Comparison of ENCODE assay signal across 8 mouse cellular contexts in the genomic region with DNA sequence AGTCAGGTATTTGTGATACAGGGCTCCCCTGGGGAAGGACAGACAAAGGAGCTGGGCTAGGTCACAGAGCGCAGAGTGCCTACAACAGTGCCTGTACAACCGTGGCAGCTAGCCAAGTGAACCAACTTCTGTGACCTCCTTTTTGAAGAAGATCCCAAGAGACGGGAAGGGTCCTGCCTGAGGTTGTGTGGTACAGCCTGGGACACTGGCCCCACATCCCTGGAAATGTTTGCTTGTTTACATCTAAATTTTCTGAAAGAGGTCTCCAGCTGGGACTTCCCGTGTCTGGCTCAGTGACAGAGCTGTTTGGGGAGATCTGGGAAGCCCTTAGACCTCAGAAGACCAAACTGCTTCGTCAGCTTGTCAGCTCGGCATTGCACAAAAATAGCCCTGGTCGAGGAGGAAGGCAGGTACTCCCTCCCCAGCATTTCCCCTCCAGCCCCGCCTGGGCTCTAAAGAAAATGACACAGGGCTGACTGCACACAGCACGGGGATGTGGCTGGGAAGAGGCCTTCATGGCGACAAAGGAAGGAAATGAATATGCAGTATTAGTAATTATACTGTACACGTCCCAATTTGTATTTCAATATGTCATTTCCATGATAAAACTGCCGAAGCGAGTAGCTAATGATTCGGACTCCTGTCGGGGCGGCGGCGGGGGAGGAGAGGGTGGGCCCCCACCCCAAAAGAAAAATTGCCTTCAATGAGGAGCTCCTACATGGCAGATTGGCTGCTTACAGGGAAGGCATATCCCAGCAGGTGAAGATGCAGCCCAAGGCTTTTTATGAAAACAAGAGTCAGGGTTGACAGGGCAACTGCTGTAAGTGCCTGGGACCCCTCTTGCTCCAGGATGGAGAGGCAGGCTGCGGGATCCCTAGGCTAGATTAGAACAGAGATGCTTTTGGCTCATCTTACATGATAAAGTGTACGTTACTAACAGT. TPM values are rescaled to one million over a fixed set of nuclear protein-coding genes. Genes with fewer than 3 reads are reported as not detected.
DNase-seq lines count a peak whose midpoint lies in the region; ATAC-seq and TF ChIP-seq lines count a peak whose summit lies in the region.

No protein-coding gene starts in this region.

- 12% methylated on average over 20 of the region's 20 CpGs for WGBS in bone marrow, adult 2 months
- 18% methylated on average over 20 of the region's 20 CpGs for WGBS in midbrain, embryonic 16.5 days

- no peak overlapping the region; the same call in 1 of the 2 replicates for H3K9ac ChIP-seq in midbrain, embryonic 16.5 days (ENCODE audit: low read depth, low read length)

- H3K27ac ChIP-seq in gastrocnemius, adult 2 months, result peak overlapping the region; percentile 48
- H3K27ac ChIP-seq in bone marrow, adult 2 months (ENCODE audit: control insufficient read depth, insufficient read depth, low read depth, low read length, poor library complexity), result peak overlapping the region; percentile 35; the same call in 1 of the 2 replicates
- H3K27ac ChIP-seq in midbrain, embryonic 16.5 days (ENCODE audit: low read length), result no peak overlapping the region

- ATAC-seq in midbrain, embryonic 16.5 days, result peak; percentile 58; the same call in 1 of the 2 replicates

- peak overlapping the region; percentile 15; the same call in 1 of the 2 replicates for H3K4me2 ChIP-seq in midbrain, embryonic 16.5 days (ENCODE audit: low read length)

- no peaks in the 10 kb centered on the region for H3K36me3 ChIP-seq in midbrain, embryonic 16.5 days (ENCODE audit: control insufficient read depth, insufficient read depth, low read length)

- H3K4me1 ChIP-seq in bone marrow, adult 2 months (ENCODE audit: control insufficient read depth, insufficient read depth, low read length), result no peaks in the 10 kb centered on the region
- H3K4me1 ChIP-seq in midbrain, embryonic 16.5 days (ENCODE audit: control insufficient read depth, insufficient read depth, low read length), result peaks cover 3% of the 10 kb centered on the region

- H3K27me3 ChIP-seq in midbrain, embryonic 16.5 days (ENCODE audit: control insufficient read depth, insufficient read depth, low read depth, low read length), result no peaks in the 10 kb centered on the region

- TF ChIP-seq POLR2A in bone marrow, adult 2 months (IDR thresholded peaks at IDR 0.05; ENCODE audit: borderline replicate concordance, control insufficient read depth, low read depth, low read length), result no peak

- DNase-seq in gastrocnemius, adult 2 months, result peak; percentile 55
- no peak for DNase-seq in gastrocnemius, postnatal 4 days (ENCODE audit: low spot score in 2 of 2)
- peak; percentile 53 for DNase-seq in heart, adult 8-10 months (ENCODE audit: low spot score)
- peak; percentile 24 to 35 for DNase-seq in kidney, adult 8-10 months
- DNase-seq in adipocyte (ENCODE audit: low spot score), result no peak
- no peak for DNase-seq in embryo, embryonic 9.5 days (ENCODE audit: extremely low spot score)

- intact Hi-C loops in gastrocnemius, adult 2 months (cut with DNase I), result no loop called here

- no peaks in the 10 kb centered on the region for H3K9me3 ChIP-seq in midbrain, embryonic 16.5 days (replicated peaks; ENCODE audit: control insufficient read depth, low read length, poor library complexity, severe bottlenecking)

- peak overlapping the region; percentile 44 for H3K4me3 ChIP-seq in gastrocnemius, adult 2 months
- H3K4me3 ChIP-seq in bone marrow, adult 2 months (replicated peaks; ENCODE audit: control insufficient read depth, low read depth, low read length), result no peak overlapping the region
- H3K4me3 ChIP-seq in midbrain, embryonic 16.5 days (ENCODE audit: low read depth, low read length), result no peak overlapping the region

- TF ChIP-seq CTCF in gastrocnemius, adult 2 months (IDR thresholded peaks at IDR 0.05), result no peak
- no peak for TF ChIP-seq CTCF in bone marrow, adult 2 months (IDR thresholded peaks at IDR 0.05; ENCODE audit: control insufficient read depth, insufficient read depth, low read length)

RNA-seq across cellular contexts. Expression of a gene that starts 25.8 kb away (rescaled TPM):
- 10 to 100 TPM; 38.1 to 53.6 TPM for total RNA-seq in gastrocnemius, adult 2 months (2021)
- total RNA-seq in gastrocnemius, postnatal 4 days (2021), result 10 to 100 TPM; 27.0 to 28.4 TPM
- 32.4 and 39.2 TPM in 2 replicates for polyA plus RNA-seq in bone marrow, adult 2 months (2011; ENCODE audit: insufficient read depth, insufficient read length, low replicate concordance, missing spikeins)
- total RNA-seq in heart, adult 8-10 months (2022), result 10 to 100 TPM; 38.7 to 49.2 (median 46.0) TPM
- 37.2 and 40.8 TPM in 2 replicates for polyA plus RNA-seq in midbrain, embryonic 16.5 days (2015; fragmentation: Nextera tagmentation; extraction: Ambion mirVana)

Comparison
In these comparisons a context has a peak if more than half of its experiments do, and no peak if none do; other contexts are left out.
1. DNase-seq: peak in gastrocnemius, adult 2 months (single experiment), heart, adult 8-10 months (single experiment) and kidney, adult 8-10 months (2 of 2); none in gastrocnemius, postnatal 4 days (0 of 2), adipocyte (single experiment) and embryo, embryonic 9.5 days (single experiment).